Mouse (Mus musculus) forebrain, postnatal 0 days (tissue): ENCODE data around the gene Calcoco2. TPM values are rescaled to one million over a fixed set of nuclear protein-coding genes. Genes with fewer than 3 reads are reported as not detected.

Experiments
- ATAC-seq: fragments of 200-750 bp; cut with Nextera tagmentation; 2 replicates; pipeline ENCODE4 v1.8.0; 2017; ENCODE audit warnings: mild to moderate bottlenecking, moderate library complexity
- DNase-seq: peaks from one replicate; pipeline ENCODE4 v3.0.0-alpha.2; 2015
- H3K27ac ChIP-seq: fragments of 300-500 bp; sonication (generic); 2 replicates; pipeline ENCODE4 v1.5.1; 2014; ENCODE audit warnings: low read depth, mild to moderate bottlenecking, antibody characterized with exemption, low read length, moderate library complexity, mixed read lengths
- H3K27me3 ChIP-seq: fragments of 300-500 bp; sonication (generic); 2 replicates; pipeline ENCODE4 v1.6.1; 2014; ENCODE audit warnings: mild to moderate bottlenecking, low read length, mixed read lengths; ENCODE audit not compliant: insufficient read depth
- H3K36me3 ChIP-seq: fragments of 300-500 bp; sonication (generic); 2 replicates; pipeline ENCODE4 v1.6.1; 2014; ENCODE audit warnings: mild to moderate bottlenecking, moderate library complexity; ENCODE audit not compliant: insufficient read depth
- H3K4me1 ChIP-seq: fragments of 300-500 bp; sonication (generic); 2 replicates; pipeline ENCODE4 v1.6.1; 2014; ENCODE audit warnings: antibody characterized with exemption; ENCODE audit not compliant: insufficient read depth
- H3K4me2 ChIP-seq: fragments of 300-500 bp; sonication (generic); 2 replicates; pipeline ENCODE4 v1.6.1; 2014; ENCODE audit warnings: low read depth, mild to moderate bottlenecking, moderate library complexity
- H3K4me3 ChIP-seq: fragments of 300-500 bp; sonication (generic); 2 replicates; pipeline ENCODE4 v1.5.1; 2014; ENCODE audit warnings: low read depth, low read length, mixed read lengths
- H3K9ac ChIP-seq: fragments of 300-500 bp; sonication (generic); 2 replicates; pipeline ENCODE4 v1.6.1; 2014; ENCODE audit warnings: mild to moderate bottlenecking
- H3K9me3 ChIP-seq: fragments of 300-500 bp; sonication (generic); 2 replicates; pipeline ENCODE4 v1.6.1; 2016; ENCODE audit warnings: low read length
- CTCF ChIP-seq: sonication (generic); IDR thresholded peaks from 2 replicates; pipeline ENCODE4 v1.5.1; 2016; ENCODE audit warnings: antibody characterized with exemption, control low read depth, low read depth
- WGBS: fragments of 180-500 bp; shearing (Covaris S2); extraction: QIAGEN DNeasy Blood & Tissue Kit; methylation state at CpG from one replicate; pipeline ENCODE4 v1.1.7; 2014; 5-methylcytosine and 5-hydroxymethylcytosine counted together
- polyA plus RNA-seq: library from polyadenylated mRNA; unstranded; fragments of >200 nt; fragmentation: Nextera tagmentation; extraction: Ambion mirVana; gene quantifications from 2 replicates; pipeline ENCODE4 v1.2.1, GENCODE M21; 2015
- total RNA-seq: library from RNA; depleted of rRNA; stranded (reverse); fragments of >200 nt; gene quantifications from 2 replicates; pipeline ENCODE4 v1.2.3, GENCODE M21; 2014

The Calcoco2 gene
- total and polyA plus RNA-seq, 2 experiments from 2014 or later: 0.10 TPM; not detected in 1

GRCm38 (mm10) chr11:96082682-96083081 lies 29.1 kb downstream of the Calcoco2 start:
- H3K4me1 ChIP-seq: no peaks in the 10 kb centered on the region
- no peaks in the 10 kb centered on the region for H3K27me3 ChIP-seq
- H3K4me2 ChIP-seq: no peak overlapping the region
- no peak overlapping the region for H3K4me3 ChIP-seq
- H3K9ac ChIP-seq: no peak overlapping the region
- ATAC-seq (no peak), DNase-seq (no peak)
- H3K36me3 ChIP-seq: no peaks in the 10 kb centered on the region
- H3K9me3 ChIP-seq: no peaks in the 10 kb centered on the region
- no peak for TF ChIP-seq CTCF
- WGBS: 70% methylated on average over 3 of the region's 3 CpGs
- H3K27ac ChIP-seq: no peak overlapping the region

GRCm38 (mm10) chr11:96080736-96081135 lies 31.0 kb downstream of the Calcoco2 start:
- H3K4me1 ChIP-seq: no peaks in the 10 kb centered on the region
- DNase-seq (no peak), ATAC-seq (no peak)
- no peaks in the 10 kb centered on the region for H3K27me3 ChIP-seq
- no peaks in the 10 kb centered on the region for H3K9me3 ChIP-seq
- H3K9ac ChIP-seq: no peak overlapping the region
- no peak overlapping the region for H3K4me2 ChIP-seq
- H3K4me3 ChIP-seq: no peak overlapping the region
- WGBS: 83% methylated on average over 5 of the region's 5 CpGs
- H3K36me3 ChIP-seq: no peaks in the 10 kb centered on the region
- no peak overlapping the region for H3K27ac ChIP-seq
- TF ChIP-seq CTCF: no peak

- TF ChIP-seq CTCF: no peak
- H3K9me3 ChIP-seq: no peaks in the 10 kb centered on the region
- H3K9ac ChIP-seq: peak overlapping the region; percentile 35; the same call in 1 of the 2 replicates
- peaks cover 6% of the 10 kb centered on the region for H3K36me3 ChIP-seq
- peak overlapping the region; percentile 83 for H3K27ac ChIP-seq
- H3K27me3 ChIP-seq: no peaks in the 10 kb centered on the region
- H3K4me1 ChIP-seq: peaks cover 10% of the 10 kb centered on the region
- DNase-seq (no peak), ATAC-seq (no peak)
- peak overlapping the region; percentile 48 for H3K4me2 ChIP-seq
- H3K4me3 ChIP-seq: peak overlapping the region; percentile 32
- WGBS: 71% methylated on average over 13 of the region's 13 CpGs
Observed at GRCm38 (mm10) chr11:96076221-96077105, 35.3 kb downstream of the Calcoco2 start.

- H3K36me3 ChIP-seq: peaks cover 8% of the 10 kb centered on the region
- TF ChIP-seq CTCF: 0 out of 2 replicates have a peak, but pooled peaks have one; percentile 8
- no peaks in the 10 kb centered on the region for H3K27me3 ChIP-seq
- peak within 1 kb of the TSS; percentile 64 for H3K4me2 ChIP-seq
- peak within 1 kb of the TSS; percentile 83 for H3K27ac ChIP-seq
- H3K9me3 ChIP-seq: no peaks in the 10 kb centered on the region
- peak within 1 kb of the TSS; percentile 72 for H3K9ac ChIP-seq
- peak within 1 kb of the TSS; percentile 60 for H3K4me3 ChIP-seq
- peak; percentile 99 for DNase-seq
- peak; percentile 96 for ATAC-seq
- peaks cover 10% of the 10 kb centered on the region for H3K4me1 ChIP-seq
- WGBS: under 1% methylated on average over 37 of the region's 37 CpGs
Observed at GRCm38 (mm10) chr11:96075509-96076220, 36.1 kb downstream of the Calcoco2 start, which contains the start of gene Atp5g1. Gene Atp5g1 (minus strand): TSS chr11:96075670.

GRCm38 (mm10) chr11:96075177-96075508 lies 36.6 kb downstream of the Calcoco2 start:
- H3K36me3 ChIP-seq: peaks cover 8% of the 10 kb centered on the region
- TF ChIP-seq CTCF: no peak
- H3K4me3 ChIP-seq: peak overlapping the region; percentile 60
- peak overlapping the region; percentile 72 for H3K9ac ChIP-seq
- peaks cover 10% of the 10 kb centered on the region for H3K4me1 ChIP-seq
- DNase-seq: no peak
- 2% methylated on average over 15 of the region's 15 CpGs for WGBS
- H3K9me3 ChIP-seq: no peaks in the 10 kb centered on the region
- peak overlapping the region; percentile 64 for H3K4me2 ChIP-seq
- peak overlapping the region; percentile 72 for H3K27ac ChIP-seq
- ATAC-seq: no peak
- H3K27me3 ChIP-seq: no peaks in the 10 kb centered on the region

GRCm38 (mm10) chr11:96074351-96075176 lies 37.2 kb downstream of the Calcoco2 start:
- WGBS: 27% methylated on average over 17 of the region's 17 CpGs
- H3K4me3 ChIP-seq: peak overlapping the region; percentile 60
- no peak for TF ChIP-seq CTCF
- peak overlapping the region; percentile 64 for H3K4me2 ChIP-seq
- H3K36me3 ChIP-seq: peaks cover 8% of the 10 kb centered on the region
- H3K9me3 ChIP-seq: no peaks in the 10 kb centered on the region
- H3K9ac ChIP-seq: peak overlapping the region; percentile 72
- H3K4me1 ChIP-seq: peaks cover 10% of the 10 kb centered on the region
- H3K27me3 ChIP-seq: no peaks in the 10 kb centered on the region
- ATAC-seq: no peak
- DNase-seq: no peak
- peak overlapping the region; percentile 72 for H3K27ac ChIP-seq
